10 mouse cellular contexts compared by ENCODE assay signal in genomic region chr11:51681976-51682374, GRCm38 (mm10). TPM values are rescaled to one million over a fixed set of nuclear protein-coding genes. Genes with fewer than 3 reads are reported as not detected.
DNase-seq lines count a peak whose midpoint lies in the region; ATAC-seq lines count a peak whose summit lies in the region.
"Had no signal": no experiment of that assay in that cellular context is flagged by ENCODE, and none has a peak within 500 bp of the region (broad histone marks: within the 10 kb centered on the region; RNA-seq: fewer than 3 reads in every experiment).

No protein-coding gene starts in this region.

- 44% methylated on average over 8 of the region's 8 CpGs for WGBS in kidney, embryonic 14.5 days
- 30% methylated on average over 8 of the region's 8 CpGs for WGBS in embryonic facial prominence, embryonic 15.5 days
- 36% methylated on average over 8 of the region's 8 CpGs for WGBS in liver, embryonic 16.5 days (ENCODE audit: insufficient replicate concordance)
- 46% methylated on average over 8 of the region's 8 CpGs for WGBS in forebrain, embryonic 16.5 days

- no peaks in the 10 kb centered on the region for H3K9me3 ChIP-seq in kidney, embryonic 14.5 days (ENCODE audit: control insufficient read depth, low read length)
- H3K9me3 ChIP-seq in embryonic facial prominence, embryonic 15.5 days (replicated peaks), result no peaks in the 10 kb centered on the region
- H3K9me3 ChIP-seq in liver, embryonic 16.5 days (replicated peaks; ENCODE audit: control insufficient read depth, low read length), result no peaks in the 10 kb centered on the region
- no peaks in the 10 kb centered on the region for H3K9me3 ChIP-seq in forebrain, embryonic 16.5 days (ENCODE audit: control insufficient read depth, low read length)
- H3K9me3 ChIP-seq: hindbrain, embryonic 12.5 days; stomach, embryonic 15.5 days had no signal

- H3K4me2 ChIP-seq in kidney, embryonic 14.5 days (replicated peaks; ENCODE audit: low read depth, low read length), result no peak overlapping the region
- H3K4me2 ChIP-seq in embryonic facial prominence, embryonic 15.5 days (replicated peaks), result peak overlapping the region; percentile 25; the same call in 1 of the 2 replicates
- no peak overlapping the region for H3K4me2 ChIP-seq in liver, embryonic 16.5 days (ENCODE audit: low read depth, low read length)
- H3K4me2 ChIP-seq in forebrain, embryonic 16.5 days (ENCODE audit: low read length), result no peak overlapping the region
- H3K4me2 ChIP-seq: hindbrain, embryonic 12.5 days had no signal

- ATAC-seq in kidney, embryonic 14.5 days (ENCODE audit: low FRiP score, low TSS enrichment), result 0 out of 2 replicates have a peak, but pooled peaks have one; percentile 33
- ATAC-seq in common myeloid progenitor, adult 5-6 weeks (replicated peaks; ENCODE audit: low read depth, poor library complexity, severe bottlenecking), result peak; percentile 23; the same call in 1 of the 2 replicates
- no peak for ATAC-seq in embryonic facial prominence, embryonic 15.5 days (ENCODE audit: insufficient number of reproducible peaks, low FRiP score, low TSS enrichment, low read depth)
- ATAC-seq in liver, embryonic 16.5 days (ENCODE audit: low read depth), result peak; percentile 19; the same call in 1 of the 2 replicates
- ATAC-seq in forebrain, embryonic 16.5 days, result no peak

- H3K9ac ChIP-seq in kidney, embryonic 14.5 days (ENCODE audit: low read depth, low read length), result no peak overlapping the region
- H3K9ac ChIP-seq in embryonic facial prominence, embryonic 15.5 days, result no peak overlapping the region
- H3K9ac ChIP-seq in liver, embryonic 16.5 days (ENCODE audit: low read depth, low read length), result no peak overlapping the region
- H3K9ac ChIP-seq in forebrain, embryonic 16.5 days (replicated peaks; ENCODE audit: low read depth, low read length), result no peak overlapping the region
- H3K9ac ChIP-seq: hindbrain, embryonic 12.5 days; stomach, embryonic 15.5 days had no signal

- no peak overlapping the region for H3K27ac ChIP-seq in kidney, embryonic 14.5 days (ENCODE audit: low read depth, low read length)
- no peak overlapping the region for H3K27ac ChIP-seq in embryonic facial prominence, embryonic 15.5 days (replicated peaks)
- H3K27ac ChIP-seq in liver, embryonic 16.5 days (ENCODE audit: low read length), result no peak overlapping the region
- H3K27ac ChIP-seq in forebrain, embryonic 16.5 days (ENCODE audit: low read length), result no peak overlapping the region
- H3K27ac ChIP-seq: hindbrain, embryonic 12.5 days; stomach, embryonic 15.5 days had no signal

- peaks cover 3% of the 10 kb centered on the region; the same call in 1 of the 2 replicates for H3K36me3 ChIP-seq in kidney, embryonic 14.5 days (ENCODE audit: control insufficient read depth, insufficient read depth, low read length)
- 0 out of 2 replicates have a peak, but pooled peaks cover 4% of the 10 kb centered on the region for H3K36me3 ChIP-seq in embryonic facial prominence, embryonic 15.5 days
- H3K36me3 ChIP-seq in liver, embryonic 16.5 days (ENCODE audit: control insufficient read depth, insufficient read depth), result no peaks in the 10 kb centered on the region
- no peaks in the 10 kb centered on the region for H3K36me3 ChIP-seq in forebrain, embryonic 16.5 days (ENCODE audit: control insufficient read depth, insufficient read depth)
- H3K36me3 ChIP-seq: stomach, embryonic 15.5 days had no signal

- no peak for DNase-seq in kidney, postnatal 4 days
- no peak for DNase-seq in cerebellum, adult 9-10 months
- DNase-seq in kidney, postnatal 25 days, result no peak

- H3K27me3 ChIP-seq in kidney, embryonic 14.5 days (ENCODE audit: control insufficient read depth, insufficient read depth, low read length), result no peaks in the 10 kb centered on the region
- no peaks in the 10 kb centered on the region for H3K27me3 ChIP-seq in embryonic facial prominence, embryonic 15.5 days
- H3K27me3 ChIP-seq in liver, embryonic 16.5 days (ENCODE audit: control insufficient read depth, insufficient read depth, low read depth, low read length), result no peaks in the 10 kb centered on the region
- no peaks in the 10 kb centered on the region for H3K27me3 ChIP-seq in forebrain, embryonic 16.5 days (replicated peaks; ENCODE audit: control insufficient read depth, insufficient read depth, low read length)
- H3K27me3 ChIP-seq: hindbrain, embryonic 12.5 days; stomach, embryonic 15.5 days had no signal

- H3K4me3 ChIP-seq in kidney, embryonic 14.5 days (ENCODE audit: low read length), result no peak overlapping the region
- 0 out of 2 replicates have a peak overlapping the region, but pooled peaks have one; percentile 7 for H3K4me3 ChIP-seq in embryonic facial prominence, embryonic 15.5 days (replicated peaks)
- no peak overlapping the region for H3K4me3 ChIP-seq in liver, embryonic 16.5 days (ENCODE audit: low read depth, low read length)
- H3K4me3 ChIP-seq in forebrain, embryonic 16.5 days (replicated peaks; ENCODE audit: low read length), result no peak overlapping the region
- H3K4me3 ChIP-seq: hindbrain, embryonic 12.5 days; stomach, embryonic 15.5 days had no signal

- H3K4me1 ChIP-seq in kidney, embryonic 14.5 days (ENCODE audit: control insufficient read depth, insufficient read depth, low read length), result 0 out of 2 replicates have a peak, but pooled peaks cover 3% of the 10 kb centered on the region
- H3K4me1 ChIP-seq in embryonic facial prominence, embryonic 15.5 days, result peaks cover 4% of the 10 kb centered on the region; the same call in 1 of the 2 replicates
- H3K4me1 ChIP-seq in liver, embryonic 16.5 days (ENCODE audit: control insufficient read depth, low read depth, low read length), result peaks cover 2% of the 10 kb centered on the region; the same call in 1 of the 2 replicates
- no peaks in the 10 kb centered on the region for H3K4me1 ChIP-seq in forebrain, embryonic 16.5 days (replicated peaks; ENCODE audit: control insufficient read depth, insufficient read depth, low read length)
- H3K4me1 ChIP-seq: hindbrain, embryonic 12.5 days; stomach, embryonic 15.5 days had no signal

RNA-seq across cellular contexts. Expression of gene 0610009B22Rik, which starts 6.7 kb away (rescaled TPM):
- polyA plus RNA-seq in kidney, embryonic 14.5 days (2014; fragmentation: Nextera tagmentation; extraction: Ambion mirVana), result 105 and 142 TPM in 2 replicates
- total RNA-seq in common myeloid progenitor, adult 5-6 weeks (2017), result 8.6 and 18.2 TPM in 2 replicates
- polyA plus RNA-seq in embryonic facial prominence, embryonic 15.5 days (2015; fragmentation: Nextera tagmentation; extraction: Ambion mirVana), result 84.8 and 92.6 TPM in 2 replicates
- polyA plus RNA-seq in liver, embryonic 16.5 days (2015; fragmentation: Nextera tagmentation; extraction: Ambion mirVana), result 34.4 and 36.0 TPM in 2 replicates
- polyA plus RNA-seq in forebrain, embryonic 16.5 days (2015; fragmentation: Nextera tagmentation; extraction: Ambion mirVana), result 82.5 and 107 TPM in 2 replicates

RNA-seq across cellular contexts. Expression of gene D930048N14Rik, which starts 31.2 kb away (rescaled TPM):
- polyA plus RNA-seq in kidney, embryonic 14.5 days (2014; fragmentation: Nextera tagmentation; extraction: Ambion mirVana), result 2.4 and 3.8 TPM in 2 replicates
- total RNA-seq in common myeloid progenitor, adult 5-6 weeks (2017), result 0.05 TPM in 1 of 2 replicates, not detected in the other
- polyA plus RNA-seq in embryonic facial prominence, embryonic 15.5 days (2015; fragmentation: Nextera tagmentation; extraction: Ambion mirVana), result 4.5 and 5.2 TPM in 2 replicates
- polyA plus RNA-seq in liver, embryonic 16.5 days (2015; fragmentation: Nextera tagmentation; extraction: Ambion mirVana), result 0.44 and 0.46 TPM in 2 replicates
- polyA plus RNA-seq in forebrain, embryonic 16.5 days (2015; fragmentation: Nextera tagmentation; extraction: Ambion mirVana), result 0.58 and 0.70 TPM in 2 replicates

RNA-seq across cellular contexts. Expression of gene N4bp3, which starts 31.3 kb away (rescaled TPM):
- polyA plus RNA-seq in kidney, embryonic 14.5 days (2014; fragmentation: Nextera tagmentation; extraction: Ambion mirVana), result 18.5 and 22.6 TPM in 2 replicates
- total RNA-seq in common myeloid progenitor, adult 5-6 weeks (2017), result 4.3 and 4.6 TPM in 2 replicates
- polyA plus RNA-seq in embryonic facial prominence, embryonic 15.5 days (2015; fragmentation: Nextera tagmentation; extraction: Ambion mirVana), result 41.0 and 45.4 TPM in 2 replicates
- 2.8 and 3.9 TPM in 2 replicates for polyA plus RNA-seq in liver, embryonic 16.5 days (2015; fragmentation: Nextera tagmentation; extraction: Ambion mirVana)
- 10.2 and 12.9 TPM in 2 replicates for polyA plus RNA-seq in forebrain, embryonic 16.5 days (2015; fragmentation: Nextera tagmentation; extraction: Ambion mirVana)

RNA-seq across cellular contexts. Expression of gene Rmnd5b, which starts 46.3 kb away (rescaled TPM):
- polyA plus RNA-seq in kidney, embryonic 14.5 days (2014; fragmentation: Nextera tagmentation; extraction: Ambion mirVana), result 38.9 and 48.7 TPM in 2 replicates
- total RNA-seq in common myeloid progenitor, adult 5-6 weeks (2017), result 15.5 and 15.8 TPM in 2 replicates
- polyA plus RNA-seq in embryonic facial prominence, embryonic 15.5 days (2015; fragmentation: Nextera tagmentation; extraction: Ambion mirVana), result 53.1 and 55.1 TPM in 2 replicates
- polyA plus RNA-seq in liver, embryonic 16.5 days (2015; fragmentation: Nextera tagmentation; extraction: Ambion mirVana), result 16.6 and 17.7 TPM in 2 replicates
- polyA plus RNA-seq in forebrain, embryonic 16.5 days (2015; fragmentation: Nextera tagmentation; extraction: Ambion mirVana), result 80.9 and 85.6 TPM in 2 replicates

Comparison
In these comparisons a context has a peak if more than half of its experiments do, and no peak if none do; other contexts are left out.
1. ATAC-seq: peak in kidney, embryonic 14.5 days (single experiment), common myeloid progenitor, adult 5-6 weeks (single experiment) and liver, embryonic 16.5 days (single experiment); none in embryonic facial prominence, embryonic 15.5 days (single experiment) and forebrain, embryonic 16.5 days (single experiment).